Mouse (Mus musculus): ENCODE measurements around the gene Rreb1. TPM values are rescaled to one million over a fixed set of nuclear protein-coding genes. Genes with fewer than 3 reads are reported as not detected.

Gene Rreb1
- polyA plus RNA-seq, 1 experiment from 2014 or later = 4.8 TPM

GRCm38 (mm10) chr13:37903036-37903435, 124.8 kb downstream of the Rreb1 start:
- Histone ChIP-seq H3K27me3 (no peaks in the 10 kb centered on the region), H3K9me3 (replicated peaks) (no peaks in the 10 kb centered on the region), H3K27ac (no peak overlapping the region), H3K36me3 (peaks cover 71% of the 10 kb centered on the region), H3K4me3 (replicated peaks) (no peak overlapping the region), H3K9ac (no peak overlapping the region), H3K4me2 (no peak overlapping the region), H3K4me1 (replicated peaks) (peaks cover 3% of the 10 kb centered on the region; the same call in 1 of the 2 replicates)
- DNase-seq (no peak), ATAC-seq (ENCODE audit: low read depth) (peak; percentile 68)
- WGBS (ENCODE audit: insufficient replicate concordance) = 68% methylated on average over 3 of the region's 3 CpGs

GRCm38 (mm10) chr13:37903476-37903875, 125.3 kb downstream of the Rreb1 start:
- DNase-seq (no peak), ATAC-seq (ENCODE audit: low read depth) (0 out of 2 replicates have a peak, but pooled peaks have one; percentile 40)
- H3K36me3 ChIP-seq = peaks cover 72% of the 10 kb centered on the region

GRCm38 (mm10) chr13:37904436-37904835, 126.2 kb downstream of the Rreb1 start:
- Histone ChIP-seq H3K4me3 (replicated peaks) (no peak overlapping the region), H3K9ac (no peak overlapping the region), H3K27me3 (no peaks in the 10 kb centered on the region), H3K4me2 (no peak overlapping the region), H3K36me3 (peaks cover 73% of the 10 kb centered on the region), H3K4me1 (replicated peaks) (peaks cover 8% of the 10 kb centered on the region; the same call in 1 of the 2 replicates), H3K27ac (peak overlapping the region; percentile 10; the same call in 1 of the 2 replicates), H3K9me3 (replicated peaks) (no peaks in the 10 kb centered on the region)
- DNase-seq = no peak
- ATAC-seq (ENCODE audit: low read depth) = no peak
- WGBS (ENCODE audit: insufficient replicate concordance) = 84% methylated on average over 6 of the region's 6 CpGs

More at GRCm38 (mm10) chr13:37903476-37903875, 125.3 kb downstream of the Rreb1 start:
- no peak overlapping the region for H3K4me2 ChIP-seq
- H3K27ac ChIP-seq = no peak overlapping the region
- H3K9ac ChIP-seq = no peak overlapping the region
- H3K4me1 ChIP-seq (replicated peaks) = peaks cover 7% of the 10 kb centered on the region; the same call in 1 of the 2 replicates
- no peaks in the 10 kb centered on the region for H3K27me3 ChIP-seq
- H3K4me3 ChIP-seq (replicated peaks) = no peak overlapping the region
- 84% methylated on average over 4 of the region's 4 CpGs for WGBS (ENCODE audit: insufficient replicate concordance)
- no peaks in the 10 kb centered on the region for H3K9me3 ChIP-seq (replicated peaks)

GRCm38 (mm10) chr13:37908061-37908460, 129.9 kb downstream of the Rreb1 start:
- H3K4me3 ChIP-seq (replicated peaks) = no peak overlapping the region
- no peak overlapping the region for H3K4me2 ChIP-seq
- no peaks in the 10 kb centered on the region for H3K9me3 ChIP-seq (replicated peaks)
- peaks cover 76% of the 10 kb centered on the region for H3K36me3 ChIP-seq
- DNase-seq = no peak
- peaks cover 19% of the 10 kb centered on the region for H3K4me1 ChIP-seq (replicated peaks)
- H3K27me3 ChIP-seq = no peaks in the 10 kb centered on the region
- no peak for ATAC-seq (ENCODE audit: low read depth)
- WGBS (ENCODE audit: insufficient replicate concordance) = 75% methylated on average over 9 of the region's 9 CpGs
- no peak overlapping the region for H3K27ac ChIP-seq
- no peak overlapping the region for H3K9ac ChIP-seq

- WGBS (ENCODE audit: insufficient replicate concordance) = 64% methylated on average over 6 of the region's 6 CpGs
- ATAC-seq (ENCODE audit: low read depth) (no peak), DNase-seq (no peak)
- Histone ChIP-seq H3K9ac (no peak overlapping the region), H3K4me3 (replicated peaks) (no peak overlapping the region), H3K4me2 (no peak overlapping the region), H3K4me1 (replicated peaks) (peaks cover 24% of the 10 kb centered on the region), H3K9me3 (replicated peaks) (no peaks in the 10 kb centered on the region), H3K36me3 (peaks cover 78% of the 10 kb centered on the region), H3K27ac (no peak overlapping the region), H3K27me3 (no peaks in the 10 kb centered on the region)
These were observed 130.3 kb downstream of the Rreb1 start for GRCm38 (mm10) chr13:37908493-37908892.

GRCm38 (mm10) chr13:37909225-37909624, 131.0 kb downstream of the Rreb1 start:
- Histone ChIP-seq H3K9me3 (replicated peaks) (no peaks in the 10 kb centered on the region), H3K27me3 (no peaks in the 10 kb centered on the region), H3K4me3 (replicated peaks) (no peak overlapping the region), H3K9ac (no peak overlapping the region), H3K4me1 (replicated peaks) (peaks cover 29% of the 10 kb centered on the region), H3K36me3 (peaks cover 79% of the 10 kb centered on the region), H3K27ac (no peak overlapping the region), H3K4me2 (no peak overlapping the region)
- no peak for ATAC-seq (ENCODE audit: low read depth)
- no peak for DNase-seq
- whole genome bisulfite sequencing (ENCODE audit: insufficient replicate concordance) = 85% methylated on average over 2 of the region's 2 CpGs

- no peak for DNase-seq
- WGBS (ENCODE audit: insufficient replicate concordance) = 73% methylated on average over 6 of the region's 6 CpGs
- Histone ChIP-seq H3K9ac (no peak overlapping the region), H3K4me2 (no peak overlapping the region), H3K4me3 (replicated peaks) (no peak overlapping the region), H3K4me1 (replicated peaks) (peaks cover 29% of the 10 kb centered on the region), H3K36me3 (peaks cover 89% of the 10 kb centered on the region), H3K27me3 (no peaks in the 10 kb centered on the region), H3K27ac (peak overlapping the region; percentile 54; the same call in 1 of the 2 replicates), H3K9me3 (replicated peaks) (no peaks in the 10 kb centered on the region)
- no peak for ATAC-seq (ENCODE audit: low read depth)
These were observed 133.8 kb downstream of the Rreb1 start for GRCm38 (mm10) chr13:37912011-37912410.

GRCm38 (mm10) chr13:37912591-37913467, 134.6 kb downstream of the Rreb1 start:
- H3K4me1 ChIP-seq (replicated peaks) = peaks cover 28% of the 10 kb centered on the region
- H3K9me3 ChIP-seq (replicated peaks) = no peaks in the 10 kb centered on the region
- no peaks in the 10 kb centered on the region for H3K27me3 ChIP-seq
- peak overlapping the region; percentile 54 for H3K27ac ChIP-seq
- no peak overlapping the region for H3K4me2 ChIP-seq
- 64% methylated on average over 12 of the region's 12 CpGs for WGBS (ENCODE audit: insufficient replicate concordance)
- H3K4me3 ChIP-seq (replicated peaks) = no peak overlapping the region
- H3K9ac ChIP-seq = no peak overlapping the region
- DNase-seq (no peak), ATAC-seq (ENCODE audit: low read depth) (no peak)
- H3K36me3 ChIP-seq = peaks cover 94% of the 10 kb centered on the region

GRCm38 (mm10) chr13:37913963-37914362, 135.8 kb downstream of the Rreb1 start:
- peaks cover 21% of the 10 kb centered on the region for H3K4me1 ChIP-seq (replicated peaks)
- H3K4me3 ChIP-seq (replicated peaks) = no peak overlapping the region
- peaks cover 94% of the 10 kb centered on the region for H3K36me3 ChIP-seq
- DNase-seq (no peak), ATAC-seq (ENCODE audit: low read depth) (no peak)
- H3K9ac ChIP-seq = no peak overlapping the region
- H3K27ac ChIP-seq = no peak overlapping the region
- H3K9me3 ChIP-seq (replicated peaks) = no peaks in the 10 kb centered on the region
- no peaks in the 10 kb centered on the region for H3K27me3 ChIP-seq
- WGBS (ENCODE audit: insufficient replicate concordance) = 47% methylated on average over 3 of the region's 3 CpGs
- no peak overlapping the region for H3K4me2 ChIP-seq

GRCm38 (mm10) chr13:37918336-37919261, 140.4 kb downstream of the Rreb1 start:
- H3K4me2 ChIP-seq = no peak overlapping the region
- peaks cover 8% of the 10 kb centered on the region for H3K4me1 ChIP-seq (replicated peaks)
- H3K27ac ChIP-seq = no peak overlapping the region
- no peak overlapping the region for H3K9ac ChIP-seq
- 82% methylated on average over 15 of the region's 15 CpGs for WGBS (ENCODE audit: insufficient replicate concordance)
- ATAC-seq (ENCODE audit: low read depth) = no peak
- no peak for DNase-seq
- H3K4me3 ChIP-seq (replicated peaks) = no peak overlapping the region
- H3K9me3 ChIP-seq (replicated peaks) = no peaks in the 10 kb centered on the region
- H3K36me3 ChIP-seq = peaks cover 90% of the 10 kb centered on the region
- no peaks in the 10 kb centered on the region for H3K27me3 ChIP-seq

- ATAC-seq (ENCODE audit: low read depth) (no peak), DNase-seq (no peak)
- WGBS (ENCODE audit: insufficient replicate concordance) = 78% methylated on average over 3 of the region's 3 CpGs
- no peaks in the 10 kb centered on the region for H3K27me3 ChIP-seq
- H3K36me3 ChIP-seq = peaks cover 91% of the 10 kb centered on the region
- no peak overlapping the region for H3K9ac ChIP-seq
- H3K4me1 ChIP-seq (replicated peaks) = 0 out of 2 replicates have a peak, but pooled peaks cover 4% of the 10 kb centered on the region
- no peak overlapping the region for H3K4me3 ChIP-seq (replicated peaks)
- no peak overlapping the region for H3K4me2 ChIP-seq
- H3K9me3 ChIP-seq (replicated peaks) = no peaks in the 10 kb centered on the region
- no peak overlapping the region for H3K27ac ChIP-seq
These were observed 141.6 kb downstream of the Rreb1 start for GRCm38 (mm10) chr13:37919711-37920277.
